Mouse (Mus musculus): ENCODE measurements around the gene Galr3. TPM values are rescaled to one million over a fixed set of nuclear protein-coding genes. Genes with fewer than 3 reads are reported as not detected.

Gene Galr3
- 0.12 TPM for polyA plus RNA-seq (2021)

- no peak for DNase-seq (ENCODE audit: low read depth, low spot score)
- POLR2A ChIA-PET: no interaction called here
- ATAC-seq: no peak
- TF ChIP-seq CTCF (IDR thresholded peaks at IDR 0.05): no peak
- in situ Hi-C loops (cut with MboI; ENCODE audit: low pct_unique_long_range_greater_than_20kb): no loop called here
- H3K27me3 ChIP-seq: peaks cover 18% of the 10 kb centered on the region
- CTCF ChIA-PET: interaction anchor here (5.5 kb wide), 1 partner anchor 10 kb away, joined by 43 read pairs; no protein-coding TSS in a partner anchor
Observed at GRCm38 (mm10) chr15:79041585-79041984, at the start of gene Galr3. TSS of gene Galr3 (plus strand) at chr15:79041885.

GRCm38 (mm10) chr15:78992235-78992634 is 49.5 kb upstream of the Galr3 start:
- DNase-seq (ENCODE audit: low read depth, low spot score): no peak
- ChIA-PET CTCF (interaction anchor here (3.0 kb wide), 1 partner anchor 46 kb away, joined by 10 read pairs; no protein-coding TSS in a partner anchor), POLR2A (no interaction called here)
- ATAC-seq: no peak
- no peaks in the 10 kb centered on the region for H3K27me3 ChIP-seq
- in situ Hi-C loops (cut with MboI; ENCODE audit: low pct_unique_long_range_greater_than_20kb): no loop called here
- TF ChIP-seq CTCF (IDR thresholded peaks at IDR 0.05): no peak

- H3K27me3 ChIP-seq: no peaks in the 10 kb centered on the region
- ATAC-seq (no peak), DNase-seq (ENCODE audit: low read depth, low spot score) (no peak)
- TF ChIP-seq CTCF (IDR thresholded peaks at IDR 0.05): no peak
- CTCF ChIA-PET: interaction anchor here (1.6 kb wide), 1 partner anchor 9 kb away, joined by 4 read pairs; no protein-coding TSS in a partner anchor
- in situ Hi-C loops (cut with MboI; ENCODE audit: low pct_unique_long_range_greater_than_20kb): no loop called here
- POLR2A ChIA-PET: no interaction called here
Observed at GRCm38 (mm10) chr15:78992925-78993324, 48.8 kb upstream of the Galr3 start.

GRCm38 (mm10) chr15:78995916-78996315 is 45.8 kb upstream of the Galr3 start:
- no peaks in the 10 kb centered on the region for H3K27me3 ChIP-seq
- ATAC-seq: no peak
- no peak for TF ChIP-seq CTCF (IDR thresholded peaks at IDR 0.05)
- CTCF ChIA-PET: interaction anchor here (0.9 to 1.5 kb wide), 2 partner anchors 8 to 43 kb away, joined by 3 to 4 read pairs; no protein-coding TSS in a partner anchor
- DNase-seq (ENCODE audit: low read depth, low spot score): no peak
- in situ Hi-C loops (cut with MboI; ENCODE audit: low pct_unique_long_range_greater_than_20kb): no loop called here
- POLR2A ChIA-PET: no interaction called here

- CTCF ChIA-PET: interaction anchor here (1.5 kb wide), 1 partner anchor 8 kb away, joined by 4 read pairs; no protein-coding TSS in a partner anchor
- TF ChIP-seq CTCF (IDR thresholded peaks at IDR 0.05): no peak
- no peak for DNase-seq (ENCODE audit: low read depth, low spot score)
- POLR2A ChIA-PET: no interaction called here
- in situ Hi-C loops (cut with MboI; ENCODE audit: low pct_unique_long_range_greater_than_20kb): no loop called here
- ATAC-seq: no peak
- no peaks in the 10 kb centered on the region for H3K27me3 ChIP-seq
Observed at GRCm38 (mm10) chr15:78996663-78997062, 45.0 kb upstream of the Galr3 start.

GRCm38 (mm10) chr15:78998348-78998747 is 43.3 kb upstream of the Galr3 start:
- in situ Hi-C loops (cut with MboI; ENCODE audit: low pct_unique_long_range_greater_than_20kb): no loop called here
- ChIA-PET POLR2A (no interaction called here), CTCF (no interaction called here)
- ATAC-seq (no peak), DNase-seq (ENCODE audit: low read depth, low spot score) (no peak)
- no peak for TF ChIP-seq CTCF (IDR thresholded peaks at IDR 0.05)
- no peaks in the 10 kb centered on the region for H3K27me3 ChIP-seq

- POLR2A ChIA-PET: interaction anchor here (1.5 kb wide), 1 partner anchor 13 kb away, joined by 5 read pairs; no protein-coding TSS in a partner anchor
- ATAC-seq (no peak), DNase-seq (ENCODE audit: low read depth, low spot score) (no peak)
- CTCF ChIA-PET: no interaction called here
- TF ChIP-seq CTCF (IDR thresholded peaks at IDR 0.05): no peak
- H3K27me3 ChIP-seq: no peaks in the 10 kb centered on the region
- in situ Hi-C loops (cut with MboI; ENCODE audit: low pct_unique_long_range_greater_than_20kb): no loop called here
Observed at GRCm38 (mm10) chr15:78999586-78999985, 42.1 kb upstream of the Galr3 start.

GRCm38 (mm10) chr15:79000357-79000791 is 41.3 kb upstream of the Galr3 start:
- in situ Hi-C loops (cut with MboI; ENCODE audit: low pct_unique_long_range_greater_than_20kb): no loop called here

GRCm38 (mm10) chr15:79001559-79001958 is 40.1 kb upstream of the Galr3 start:
- in situ Hi-C loops (cut with MboI; ENCODE audit: low pct_unique_long_range_greater_than_20kb): no loop called here
- CTCF ChIA-PET: interaction anchor here (1.2 kb wide), 1 partner anchor 8 kb away, joined by 4 read pairs; no protein-coding TSS in a partner anchor
- no peak for DNase-seq (ENCODE audit: low read depth, low spot score)
- ATAC-seq: no peak
- POLR2A ChIA-PET: no interaction called here
- H3K27me3 ChIP-seq: no peaks in the 10 kb centered on the region
- no peak for TF ChIP-seq CTCF (IDR thresholded peaks at IDR 0.05)

More at GRCm38 (mm10) chr15:79000357-79000791, 41.3 kb upstream of the Galr3 start:
- TF ChIP-seq CTCF (IDR thresholded peaks at IDR 0.05): no peak
- ChIA-PET CTCF (no interaction called here), POLR2A (interaction anchor here (0.5 to 1.5 kb wide), 2 partner anchors 12 to 106 kb away, joined by 3 to 5 read pairs; no protein-coding TSS in a partner anchor)
- no peaks in the 10 kb centered on the region for H3K27me3 ChIP-seq
- no peak for DNase-seq (ENCODE audit: low read depth, low spot score)
- ATAC-seq: no peak

GRCm38 (mm10) chr15:79002036-79002435 is 39.6 kb upstream of the Galr3 start:
- POLR2A ChIA-PET: no interaction called here
- in situ Hi-C loops (cut with MboI; ENCODE audit: low pct_unique_long_range_greater_than_20kb): no loop called here
- CTCF ChIA-PET: interaction anchor here (1.2 kb wide), 1 partner anchor 9 kb away, joined by 4 read pairs; no protein-coding TSS in a partner anchor
- TF ChIP-seq CTCF (IDR thresholded peaks at IDR 0.05): no peak
- ATAC-seq (no peak), DNase-seq (ENCODE audit: low read depth, low spot score) (no peak)
- H3K27me3 ChIP-seq: no peaks in the 10 kb centered on the region

- ATAC-seq: no peak
- no peaks in the 10 kb centered on the region for H3K27me3 ChIP-seq
- TF ChIP-seq CTCF (IDR thresholded peaks at IDR 0.05): no peak
- in situ Hi-C loops (cut with MboI; ENCODE audit: low pct_unique_long_range_greater_than_20kb): no loop called here
- DNase-seq (ENCODE audit: low read depth, low spot score): no peak
- ChIA-PET POLR2A (no interaction called here), CTCF (no interaction called here)
Observed at GRCm38 (mm10) chr15:79003079-79003478, 38.6 kb upstream of the Galr3 start.

GRCm38 (mm10) chr15:79005581-79005980 is 36.1 kb upstream of the Galr3 start:
- ChIA-PET CTCF (interaction anchor here (1.1 kb wide), 1 partner anchor 32 kb away, joined by 3 read pairs; no protein-coding TSS in a partner anchor), POLR2A (no interaction called here)
- DNase-seq (ENCODE audit: low read depth, low spot score) (no peak), ATAC-seq (no peak)
- H3K27me3 ChIP-seq: no peaks in the 10 kb centered on the region
- no peak for TF ChIP-seq CTCF (IDR thresholded peaks at IDR 0.05)
- in situ Hi-C loops (cut with MboI; ENCODE audit: low pct_unique_long_range_greater_than_20kb): no loop called here

All from Patski (cell line).